Mouse (Mus musculus) kidney, adult 9 months (tissue): ENCODE data around the gene Acnat1.
"Not testable (repeated sequence)": the region's sequence is repeated elsewhere in the genome, so short reads cannot be mapped to it uniquely, and the experiment has no call there.

Experiments used
- DNase-seq: peaks from one replicate; pipeline ENCODE4 v3.0.0; 2022

Acnat1 gene

DNA sequence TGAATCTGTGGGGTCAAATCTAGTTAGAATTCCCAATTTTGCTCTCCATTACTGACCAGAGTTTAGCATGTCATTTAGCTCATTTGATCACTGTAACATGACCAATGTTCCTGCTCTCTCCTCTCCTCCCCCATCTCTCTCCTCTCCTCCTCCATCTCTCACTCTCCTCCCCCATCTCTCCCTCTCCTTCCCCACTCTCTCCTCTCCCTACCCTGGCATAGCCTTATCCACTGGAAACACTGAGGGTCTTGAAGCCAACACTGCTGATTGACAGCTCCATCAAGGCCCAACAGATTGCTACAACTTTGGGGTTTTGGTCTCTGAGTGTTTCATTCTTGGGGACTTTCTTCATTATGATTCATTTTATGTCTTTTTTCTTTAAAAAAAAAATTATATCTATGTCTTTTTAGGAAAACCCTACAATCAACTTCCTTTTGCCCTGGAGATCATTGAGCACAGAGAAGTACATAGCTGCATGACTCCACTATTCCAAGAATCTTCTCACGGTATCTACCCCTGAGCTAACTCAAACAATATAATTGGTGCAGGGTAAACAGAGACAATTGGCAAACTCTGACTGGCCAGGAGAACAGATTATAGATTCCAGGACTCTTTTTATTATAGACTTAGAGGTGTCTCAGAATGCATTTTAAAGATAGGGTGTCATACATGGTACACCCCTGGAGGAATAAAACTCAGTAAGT is 21.7 kb downstream of the Acnat1 start:
- DNase-seq, result no peak

GRCm38 (mm10) chr4:49451133-49451847 is 22.4 kb downstream of the Acnat1 start:
- DNase-seq, result peak; percentile 45

DNA sequence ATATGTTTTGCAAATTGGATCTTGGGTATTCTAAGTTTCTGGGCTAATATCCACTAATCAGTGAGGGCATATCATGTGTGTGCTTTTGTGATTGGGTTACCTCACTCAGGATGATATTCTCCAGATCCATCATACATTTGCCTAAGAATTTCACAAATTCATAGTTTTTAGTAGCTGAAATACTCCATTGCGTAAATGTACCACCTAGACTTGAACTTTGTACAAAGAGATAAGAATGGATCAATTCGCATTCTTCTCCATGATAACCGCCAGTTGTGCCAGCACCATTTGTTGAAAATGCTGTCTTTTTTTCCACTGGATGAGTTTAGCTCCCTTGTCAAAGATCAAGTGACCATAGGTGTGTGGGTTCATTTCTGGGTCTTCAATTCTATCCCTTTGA is 36.7 kb downstream of the Acnat1 start:
- not testable (repeated sequence) for DNase-seq

- DNase-seq, result peak; percentile 89
Observed at GRCm38 (mm10) chr4:49410151-49410550, 63.6 kb downstream of the Acnat1 start.

DNA sequence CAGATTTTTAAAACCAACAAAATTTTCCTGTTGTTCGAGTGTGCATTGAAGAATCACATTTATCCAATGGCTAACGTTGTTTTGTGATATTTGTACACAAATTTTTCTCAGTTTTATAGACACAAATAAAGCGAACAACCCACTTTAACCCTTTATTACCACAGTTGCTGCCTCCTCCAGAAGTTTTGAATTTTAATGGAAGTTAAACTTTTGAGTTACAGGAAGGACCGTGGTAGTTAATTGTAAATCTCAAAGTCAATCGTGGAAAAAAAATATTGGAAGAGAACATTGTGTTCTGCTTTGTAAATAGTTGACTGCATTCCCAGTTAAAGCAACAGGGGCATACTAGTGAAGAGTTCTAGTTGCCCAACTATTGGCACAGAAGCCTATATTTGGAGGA is 65.8 kb downstream of the Acnat1 start, which contains the start of gene Acnat2:
Gene Acnat2 (minus strand): TSS at position 195 of the 400 bp plus-strand sequence.
- peak; percentile 64 for DNase-seq
